Mouse (Mus musculus): ENCODE results near the gene Pkp1. TPM values are rescaled to one million over a fixed set of nuclear protein-coding genes. Genes with fewer than 3 reads are reported as not detected.

Pkp1 gene
- polyA plus RNA-seq, 1 experiment from 2014 or later = 0.03 TPM

DNA sequence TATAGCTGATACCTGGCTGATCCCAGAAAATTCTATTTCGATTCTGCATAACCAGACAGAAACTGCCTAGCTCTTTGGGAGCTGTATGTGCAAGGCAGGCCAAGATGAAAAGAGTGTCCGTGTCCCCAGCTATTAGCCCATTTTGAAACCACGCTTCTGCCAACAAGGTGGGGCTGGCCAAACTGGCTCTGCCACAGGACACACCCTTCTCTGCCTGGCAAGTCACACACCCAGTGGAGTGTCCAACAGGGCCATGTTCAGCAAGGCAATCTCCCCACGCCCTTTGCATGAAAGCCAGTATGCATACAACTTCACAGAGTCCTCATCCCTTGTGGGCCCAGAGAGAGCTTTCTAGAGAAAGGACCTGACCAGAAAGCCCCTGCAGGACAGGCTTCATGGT is 23.6 kb downstream of the Pkp1 start:
- Histone ChIP-seq H3K9me3 (replicated peaks; ENCODE audit: control insufficient read depth, low read length) (no peaks in the 10 kb centered on the region), H3K9ac (ENCODE audit: low read depth, low read length) (no peak overlapping the region), H3K4me3 (ENCODE audit: low read depth, low read length) (no peak overlapping the region), H3K36me3 (ENCODE audit: control insufficient read depth, insufficient read depth, low read length) (no peaks in the 10 kb centered on the region), H3K4me2 (no peak overlapping the region), H3K27ac (ENCODE audit: low read depth, low read length) (no peak overlapping the region), H3K4me1 (ENCODE audit: control insufficient read depth, insufficient read depth, low read length) (no peaks in the 10 kb centered on the region), H3K27me3 (ENCODE audit: control insufficient read depth, insufficient read depth, low read length) (peaks cover 2% of the 10 kb centered on the region; the same call in 1 of the 2 replicates)
- no peak for ATAC-seq (replicated peaks; ENCODE audit: insufficient number of reproducible peaks, low FRiP score, low TSS enrichment)
- 86% methylated on average over 4 of the region's 4 CpGs for WGBS (ENCODE audit: insufficient replicate concordance)

DNA sequence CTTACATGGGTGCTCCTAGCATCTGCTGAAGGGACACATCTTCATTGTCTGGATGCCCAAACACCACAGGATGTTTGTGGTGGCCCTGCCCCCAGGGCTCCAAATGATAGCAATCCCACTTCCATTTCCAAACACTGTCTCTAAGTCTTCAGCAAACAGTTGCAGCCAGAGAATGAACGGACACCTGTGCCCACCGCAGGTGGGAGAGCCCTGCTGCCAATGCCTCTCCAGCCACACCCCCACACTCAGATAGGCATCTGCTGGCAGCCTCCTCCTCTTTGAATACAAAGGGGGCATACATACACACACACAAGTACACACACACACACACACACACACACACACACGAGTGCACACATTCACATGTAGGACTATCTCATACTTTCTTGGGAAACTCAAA is 25.6 kb downstream of the Pkp1 start:
- Histone ChIP-seq H3K27me3 (ENCODE audit: control insufficient read depth, insufficient read depth, low read length) (peaks cover 4% of the 10 kb centered on the region; the same call in 1 of the 2 replicates), H3K9ac (ENCODE audit: low read depth, low read length) (no peak overlapping the region), H3K9me3 (replicated peaks; ENCODE audit: control insufficient read depth, low read length) (no peaks in the 10 kb centered on the region), H3K36me3 (ENCODE audit: control insufficient read depth, insufficient read depth, low read length) (no peaks in the 10 kb centered on the region), H3K4me1 (ENCODE audit: control insufficient read depth, insufficient read depth, low read length) (no peaks in the 10 kb centered on the region), H3K4me3 (ENCODE audit: low read depth, low read length) (no peak overlapping the region), H3K4me2 (no peak overlapping the region), H3K27ac (ENCODE audit: low read depth, low read length) (no peak overlapping the region)
- WGBS (ENCODE audit: insufficient replicate concordance) = 84% methylated on average over 3 of the region's 3 CpGs
- no peak for ATAC-seq (replicated peaks; ENCODE audit: insufficient number of reproducible peaks, low FRiP score, low TSS enrichment)

DNA sequence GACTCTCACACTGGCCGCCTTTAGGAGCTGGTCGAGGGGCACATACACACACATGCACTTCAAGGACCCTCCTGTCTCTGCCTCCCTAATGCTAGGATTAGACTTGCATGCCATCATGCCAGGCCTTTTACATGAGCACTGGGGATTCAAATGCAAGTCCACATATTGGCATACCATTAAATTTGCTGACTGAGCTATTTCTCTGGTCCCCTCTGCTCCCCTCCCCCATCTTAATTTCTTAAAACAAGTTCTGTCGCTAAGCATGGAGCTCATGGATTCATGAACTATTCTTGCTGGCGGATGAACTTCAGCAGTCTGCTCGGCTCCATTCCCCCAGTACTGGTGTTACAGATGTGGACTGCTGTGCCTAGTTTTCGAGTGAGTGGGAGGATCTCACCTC is 26.2 kb downstream of the Pkp1 start:
- Histone ChIP-seq H3K9ac (ENCODE audit: low read depth, low read length) (no peak overlapping the region), H3K27me3 (ENCODE audit: control insufficient read depth, insufficient read depth, low read length) (peaks cover 4% of the 10 kb centered on the region; the same call in 1 of the 2 replicates), H3K36me3 (ENCODE audit: control insufficient read depth, insufficient read depth, low read length) (no peaks in the 10 kb centered on the region), H3K27ac (ENCODE audit: low read depth, low read length) (no peak overlapping the region), H3K4me3 (ENCODE audit: low read depth, low read length) (no peak overlapping the region), H3K9me3 (replicated peaks; ENCODE audit: control insufficient read depth, low read length) (no peaks in the 10 kb centered on the region), H3K4me2 (no peak overlapping the region), H3K4me1 (ENCODE audit: control insufficient read depth, insufficient read depth, low read length) (no peaks in the 10 kb centered on the region)
- 78% methylated on average over 6 of the region's 6 CpGs for WGBS (ENCODE audit: insufficient replicate concordance)
- ATAC-seq (replicated peaks; ENCODE audit: insufficient number of reproducible peaks, low FRiP score, low TSS enrichment) = no peak

DNA sequence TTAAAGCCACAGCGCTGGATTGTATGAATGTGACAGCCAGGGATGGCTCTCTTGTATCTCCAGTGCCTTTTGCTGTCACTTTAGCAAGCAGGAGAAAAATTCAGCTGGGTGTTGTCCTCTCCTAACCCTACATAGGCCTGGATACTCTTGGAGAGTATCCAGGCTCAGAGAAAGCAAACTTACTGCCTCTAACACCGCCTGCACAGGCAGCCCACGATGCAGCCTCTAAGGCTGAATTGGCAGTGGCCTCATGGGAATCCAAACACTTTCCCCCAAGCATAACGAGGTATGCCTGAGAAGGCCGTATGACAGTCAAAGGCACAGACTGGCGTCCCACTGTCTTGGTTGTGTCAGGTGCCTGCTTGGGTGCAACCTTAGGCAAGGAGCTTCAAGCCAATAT is 26.8 kb downstream of the Pkp1 start:
- WGBS (ENCODE audit: insufficient replicate concordance) = 66% methylated on average over 6 of the region's 6 CpGs
- Histone ChIP-seq H3K27ac (ENCODE audit: low read depth, low read length) (no peak overlapping the region), H3K27me3 (ENCODE audit: control insufficient read depth, insufficient read depth, low read length) (peaks cover 4% of the 10 kb centered on the region; the same call in 1 of the 2 replicates), H3K4me2 (no peak overlapping the region), H3K36me3 (ENCODE audit: control insufficient read depth, insufficient read depth, low read length) (no peaks in the 10 kb centered on the region), H3K4me3 (ENCODE audit: low read depth, low read length) (no peak overlapping the region), H3K4me1 (ENCODE audit: control insufficient read depth, insufficient read depth, low read length) (no peaks in the 10 kb centered on the region), H3K9ac (ENCODE audit: low read depth, low read length) (no peak overlapping the region), H3K9me3 (replicated peaks; ENCODE audit: control insufficient read depth, low read length) (no peaks in the 10 kb centered on the region)
- no peak for ATAC-seq (replicated peaks; ENCODE audit: insufficient number of reproducible peaks, low FRiP score, low TSS enrichment)

DNA sequence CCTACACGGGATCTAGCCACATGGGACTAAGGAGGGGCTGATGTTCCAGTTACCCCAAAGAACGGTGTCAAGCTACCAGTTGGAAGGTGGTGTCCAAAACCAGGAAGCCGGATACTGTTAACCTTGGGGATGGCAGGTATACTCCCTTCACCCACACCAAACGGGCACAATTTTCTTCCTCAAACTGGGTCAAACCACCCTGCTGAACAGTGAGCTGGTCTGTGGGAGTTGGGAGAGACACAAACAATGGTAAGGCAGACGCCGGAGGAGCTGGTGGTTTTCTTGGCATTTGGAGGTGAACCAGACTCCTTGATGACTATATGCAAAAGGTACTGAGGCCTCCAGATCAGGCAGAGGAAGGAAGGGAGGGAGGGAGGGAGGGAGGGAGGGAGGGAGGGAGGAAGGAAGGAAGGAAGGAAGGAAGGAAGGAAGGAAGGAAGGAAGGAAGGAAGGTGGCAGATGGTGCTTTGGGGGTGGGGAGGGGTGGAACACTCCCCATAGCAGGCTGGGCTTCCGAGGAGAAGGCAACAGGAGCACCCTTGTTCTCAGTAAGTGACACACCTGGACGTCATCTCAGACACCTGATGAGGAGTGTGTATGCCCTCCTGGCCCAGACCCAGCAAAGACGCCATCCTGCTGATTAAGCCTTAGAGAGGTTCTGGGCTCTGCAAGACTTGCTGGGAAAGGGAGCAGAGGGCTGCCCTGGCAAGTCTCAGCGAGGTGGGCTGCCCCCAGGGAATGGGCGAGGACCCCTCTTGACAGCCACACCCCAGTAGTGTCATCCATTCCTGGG is 27.4 kb downstream of the Pkp1 start:
- Histone ChIP-seq H3K27ac (ENCODE audit: low read depth, low read length) (no peak overlapping the region), H3K27me3 (ENCODE audit: control insufficient read depth, insufficient read depth, low read length) (peaks cover 4% of the 10 kb centered on the region; the same call in 1 of the 2 replicates)
- no peak for ATAC-seq (replicated peaks; ENCODE audit: insufficient number of reproducible peaks, low FRiP score, low TSS enrichment)

DNA sequence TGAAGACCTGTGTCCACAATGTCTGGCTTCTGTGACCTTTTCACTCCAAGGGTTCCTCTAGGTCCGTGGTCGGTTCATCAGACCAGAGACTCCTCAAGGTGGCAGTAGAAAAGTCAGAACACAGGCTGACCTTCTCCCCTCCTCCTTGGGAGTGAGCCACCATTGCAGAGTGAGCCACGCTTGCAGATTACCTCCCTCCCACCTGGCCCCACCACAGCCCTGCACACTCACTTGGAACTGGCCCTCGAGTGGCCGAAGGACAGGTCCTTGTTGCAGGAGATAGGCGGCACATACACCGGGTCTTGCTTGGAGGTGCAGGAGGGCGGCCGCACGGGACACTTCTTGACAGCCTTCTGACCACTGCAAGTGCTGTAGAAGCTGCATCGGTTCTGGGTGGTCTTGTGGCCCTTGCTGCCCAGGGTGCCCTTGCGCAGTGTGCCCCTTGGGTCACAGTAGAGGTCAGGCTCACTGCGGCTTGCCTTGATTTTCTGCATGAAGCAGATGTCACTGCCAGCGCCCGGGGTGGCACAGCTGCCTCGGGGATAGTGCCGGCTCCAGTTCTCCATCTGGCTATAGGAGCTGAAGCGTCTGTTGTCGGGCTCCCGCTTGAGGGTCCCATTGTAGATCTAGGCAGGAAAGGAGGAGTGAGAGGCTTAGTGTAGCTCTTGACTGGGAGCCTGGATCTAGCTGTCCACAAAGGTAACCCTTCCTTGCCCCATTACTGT is 29.4 kb downstream of the Pkp1 start:
- no peaks in the 10 kb centered on the region for H3K36me3 ChIP-seq (ENCODE audit: control insufficient read depth, insufficient read depth, low read length)
- H3K9me3 ChIP-seq (replicated peaks; ENCODE audit: control insufficient read depth, low read length) = no peaks in the 10 kb centered on the region
- peaks cover 6% of the 10 kb centered on the region; the same call in 1 of the 2 replicates for H3K27me3 ChIP-seq (ENCODE audit: control insufficient read depth, insufficient read depth, low read length)
- H3K9ac ChIP-seq (ENCODE audit: low read depth, low read length) = no peak overlapping the region
- WGBS (ENCODE audit: insufficient replicate concordance) = 76% methylated on average over 20 of the region's 20 CpGs
- H3K4me3 ChIP-seq (ENCODE audit: low read depth, low read length) = no peak overlapping the region
- no peak overlapping the region for H3K4me2 ChIP-seq
- H3K4me1 ChIP-seq (ENCODE audit: control insufficient read depth, insufficient read depth, low read length) = no peaks in the 10 kb centered on the region
- no peak overlapping the region for H3K27ac ChIP-seq (ENCODE audit: low read depth, low read length)
- ATAC-seq (replicated peaks; ENCODE audit: insufficient number of reproducible peaks, low FRiP score, low TSS enrichment) = no peak

More for the DNA sequence above, 27.4 kb downstream of the Pkp1 start:
- no peaks in the 10 kb centered on the region for H3K36me3 ChIP-seq (ENCODE audit: control insufficient read depth, insufficient read depth, low read length)
- H3K4me3 ChIP-seq (ENCODE audit: low read depth, low read length) = no peak overlapping the region
- H3K4me1 ChIP-seq (ENCODE audit: control insufficient read depth, insufficient read depth, low read length) = no peaks in the 10 kb centered on the region
- no peak overlapping the region for H3K4me2 ChIP-seq
- 64% methylated on average over 11 of the region's 11 CpGs for WGBS (ENCODE audit: insufficient replicate concordance)
- H3K9me3 ChIP-seq (replicated peaks; ENCODE audit: control insufficient read depth, low read length) = no peaks in the 10 kb centered on the region
- H3K9ac ChIP-seq (ENCODE audit: low read depth, low read length) = no peak overlapping the region

DNA sequence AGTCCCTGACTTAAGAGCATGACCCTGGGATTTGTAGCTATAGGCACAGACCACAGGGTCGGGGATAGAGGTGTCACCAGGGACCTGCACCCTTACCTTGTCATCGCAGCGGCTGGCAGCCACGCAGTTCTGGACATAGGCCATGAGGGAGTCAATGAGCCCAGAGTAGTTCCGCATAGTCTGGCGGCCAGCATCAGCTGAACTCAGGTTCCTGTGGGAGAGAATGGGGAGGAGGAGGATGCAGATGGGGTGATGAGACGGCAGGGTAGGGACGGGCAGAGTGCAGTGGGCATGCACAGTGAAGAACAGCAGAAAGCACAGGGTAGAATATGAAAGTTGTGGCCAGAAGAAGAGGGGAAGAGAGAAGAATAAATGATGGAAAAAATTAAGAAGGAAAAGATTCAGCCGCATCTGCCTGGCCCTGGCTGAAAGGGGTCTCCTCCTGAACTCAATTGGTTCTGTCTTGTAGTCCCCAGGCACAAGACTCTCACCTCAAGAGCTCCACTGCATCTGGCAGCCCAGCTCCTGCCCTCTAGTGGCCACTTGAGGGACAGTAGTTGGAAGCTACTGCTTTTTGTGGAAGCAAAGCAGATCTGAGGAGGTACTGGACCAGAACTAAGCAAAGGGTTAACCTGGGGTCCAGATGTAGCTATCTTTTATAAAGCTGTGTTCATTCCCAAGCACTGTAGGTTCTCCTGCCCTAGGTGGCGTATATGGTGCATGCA is 36.5 kb downstream of the Pkp1 start:
- no peak overlapping the region for H3K4me2 ChIP-seq
- WGBS (ENCODE audit: insufficient replicate concordance) = 62% methylated on average over 10 of the region's 10 CpGs
- H3K36me3 ChIP-seq (ENCODE audit: control insufficient read depth, insufficient read depth, low read length) = no peaks in the 10 kb centered on the region
- H3K27me3 ChIP-seq (ENCODE audit: control insufficient read depth, insufficient read depth, low read length) = 0 out of 2 replicates have a peak, but pooled peaks cover 2% of the 10 kb centered on the region
- no peaks in the 10 kb centered on the region for H3K4me1 ChIP-seq (ENCODE audit: control insufficient read depth, insufficient read depth, low read length)
- H3K9me3 ChIP-seq (replicated peaks; ENCODE audit: control insufficient read depth, low read length) = no peaks in the 10 kb centered on the region
- H3K27ac ChIP-seq (ENCODE audit: low read depth, low read length) = no peak overlapping the region
- H3K4me3 ChIP-seq (ENCODE audit: low read depth, low read length) = no peak overlapping the region
- no peak for ATAC-seq (replicated peaks; ENCODE audit: insufficient number of reproducible peaks, low FRiP score, low TSS enrichment)
- H3K9ac ChIP-seq (ENCODE audit: low read depth, low read length) = no peak overlapping the region

DNA sequence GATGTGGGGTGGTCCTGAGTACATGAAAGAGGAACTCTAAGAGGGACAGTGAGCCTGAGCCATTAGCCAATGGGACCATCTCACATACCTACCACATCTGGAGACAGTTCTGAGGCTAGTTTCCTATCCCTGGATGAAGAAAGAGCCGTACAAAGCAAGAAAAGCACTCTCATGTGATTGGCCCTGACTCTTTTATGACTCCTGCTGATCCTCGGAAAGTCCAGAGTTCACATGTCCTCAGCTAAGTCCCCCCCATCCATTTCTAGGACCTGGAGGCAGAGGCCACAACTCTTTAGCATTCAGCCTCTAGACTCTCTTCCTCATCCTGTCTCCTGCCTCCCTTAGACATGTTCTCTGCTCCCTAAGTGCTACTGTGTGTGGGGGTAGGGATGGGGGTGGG is 41.8 kb downstream of the Pkp1 start:
- Histone ChIP-seq H3K36me3 (ENCODE audit: control insufficient read depth, insufficient read depth, low read length) (no peaks in the 10 kb centered on the region), H3K4me2 (no peak overlapping the region), H3K27me3 (ENCODE audit: control insufficient read depth, insufficient read depth, low read length) (peaks cover 9% of the 10 kb centered on the region), H3K27ac (ENCODE audit: low read depth, low read length) (no peak overlapping the region), H3K9me3 (replicated peaks; ENCODE audit: control insufficient read depth, low read length) (no peaks in the 10 kb centered on the region), H3K4me1 (ENCODE audit: control insufficient read depth, insufficient read depth, low read length) (no peaks in the 10 kb centered on the region), H3K9ac (ENCODE audit: low read depth, low read length) (no peak overlapping the region), H3K4me3 (ENCODE audit: low read depth, low read length) (no peak overlapping the region)
- ATAC-seq (replicated peaks; ENCODE audit: insufficient number of reproducible peaks, low FRiP score, low TSS enrichment) = no peak
- WGBS (ENCODE audit: insufficient replicate concordance) = 72% methylated on average over 2 of the region's 2 CpGs

Measured in heart, embryonic 11.5 days (tissue).